Mouse (Mus musculus): ENCODE measurements around the gene Pabpc4. TPM values are rescaled to one million over a fixed set of nuclear protein-coding genes. Genes with fewer than 3 reads are reported as not detected.
"Not testable (repeated sequence)": the region's sequence is repeated elsewhere in the genome, so short reads cannot be mapped to it uniquely, and the experiment has no call there.

Pabpc4 gene
- polyA plus RNA-seq, 1 experiment from 2014 or later, result 41.4 TPM

GRCm38 (mm10) chr4:123326087-123326486 lies 63.9 kb downstream of the Pabpc4 start:
- no peaks in the 10 kb centered on the region for H3K9me3 ChIP-seq (ENCODE audit: control insufficient read depth, low read length)
- no peaks in the 10 kb centered on the region for H3K4me1 ChIP-seq (ENCODE audit: control insufficient read depth, insufficient read depth, low read length)
- H3K27ac ChIP-seq (ENCODE audit: low read depth, low read length), result no peak overlapping the region
- DNase-seq (ENCODE audit: low spot score) (no peak), ATAC-seq (ENCODE audit: insufficient read depth, low FRiP score, low TSS enrichment) (no peak)
- peaks cover 7% of the 10 kb centered on the region for H3K27me3 ChIP-seq (ENCODE audit: control insufficient read depth, insufficient read depth, low read length)
- no peak overlapping the region for H3K4me3 ChIP-seq (ENCODE audit: low read depth, low read length)
- no peaks in the 10 kb centered on the region for H3K36me3 ChIP-seq (ENCODE audit: control insufficient read depth, insufficient read depth, low read length)
- no peak overlapping the region for H3K9ac ChIP-seq (ENCODE audit: low read length)
- 79% methylated on average over 3 of the region's 3 CpGs for WGBS
- H3K4me2 ChIP-seq (ENCODE audit: low read depth), result no peak overlapping the region

GRCm38 (mm10) chr4:123327630-123328029 lies 65.5 kb downstream of the Pabpc4 start:
- 51% methylated on average over 3 of the region's 3 CpGs for WGBS
- Histone ChIP-seq H3K36me3 (ENCODE audit: control insufficient read depth, insufficient read depth, low read length) (no peaks in the 10 kb centered on the region), H3K9me3 (ENCODE audit: control insufficient read depth, low read length) (no peaks in the 10 kb centered on the region), H3K4me2 (ENCODE audit: low read depth) (no peak overlapping the region), H3K27ac (ENCODE audit: low read depth, low read length) (no peak overlapping the region), H3K4me1 (ENCODE audit: control insufficient read depth, insufficient read depth, low read length) (no peaks in the 10 kb centered on the region), H3K4me3 (ENCODE audit: low read depth, low read length) (no peak overlapping the region), H3K9ac (ENCODE audit: low read length) (no peak overlapping the region), H3K27me3 (ENCODE audit: control insufficient read depth, insufficient read depth, low read length) (peaks cover 5% of the 10 kb centered on the region)
- DNase-seq (ENCODE audit: low spot score), result no peak
- ATAC-seq (ENCODE audit: insufficient read depth, low FRiP score, low TSS enrichment), result no peak

DNA sequence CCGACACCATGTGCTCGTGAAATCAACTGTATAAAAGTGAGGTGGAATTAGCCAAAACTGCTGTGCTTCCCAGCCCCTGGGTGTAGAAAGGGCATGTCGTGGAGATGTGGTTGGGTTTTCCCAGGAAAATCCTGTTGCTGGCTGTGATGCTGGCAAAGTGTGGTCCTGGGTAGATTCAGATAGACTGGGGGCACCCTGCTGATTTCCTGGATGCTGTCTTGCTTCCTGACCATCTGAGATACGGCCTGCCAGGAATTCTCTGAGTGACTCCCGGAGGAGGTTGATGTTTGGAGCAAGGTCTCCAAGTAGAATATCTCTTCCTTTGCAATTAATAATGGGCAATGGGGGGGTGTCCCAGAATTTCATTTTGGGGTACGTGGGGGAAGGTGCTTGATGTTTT lies 66.8 kb downstream of the Pabpc4 start:
- Histone ChIP-seq H3K4me1 (ENCODE audit: control insufficient read depth, insufficient read depth, low read length) (no peaks in the 10 kb centered on the region), H3K4me2 (ENCODE audit: low read depth) (no peak overlapping the region), H3K9me3 (ENCODE audit: control insufficient read depth, low read length) (no peaks in the 10 kb centered on the region), H3K9ac (ENCODE audit: low read length) (no peak overlapping the region), H3K36me3 (ENCODE audit: control insufficient read depth, insufficient read depth, low read length) (no peaks in the 10 kb centered on the region), H3K27me3 (ENCODE audit: control insufficient read depth, insufficient read depth, low read length) (no peaks in the 10 kb centered on the region), H3K4me3 (ENCODE audit: low read depth, low read length) (no peak overlapping the region), H3K27ac (ENCODE audit: low read depth, low read length) (no peak overlapping the region)
- 74% methylated on average over 6 of the region's 6 CpGs for WGBS
- ATAC-seq (ENCODE audit: insufficient read depth, low FRiP score, low TSS enrichment) (no peak), DNase-seq (ENCODE audit: low spot score) (no peak)

- H3K4me2 ChIP-seq (ENCODE audit: low read depth), result no peak overlapping the region
- no peak for DNase-seq (ENCODE audit: low spot score)
- H3K4me1 ChIP-seq (ENCODE audit: control insufficient read depth, insufficient read depth, low read length), result no peaks in the 10 kb centered on the region
- ATAC-seq (ENCODE audit: insufficient read depth, low FRiP score, low TSS enrichment), result no peak
- no peak overlapping the region for H3K27ac ChIP-seq (ENCODE audit: low read depth, low read length)
- no peaks in the 10 kb centered on the region for H3K36me3 ChIP-seq (ENCODE audit: control insufficient read depth, insufficient read depth, low read length)
- no peaks in the 10 kb centered on the region for H3K9me3 ChIP-seq (ENCODE audit: control insufficient read depth, low read length)
- no peak overlapping the region for H3K9ac ChIP-seq (ENCODE audit: low read length)
- H3K27me3 ChIP-seq (ENCODE audit: control insufficient read depth, insufficient read depth, low read length), result no peaks in the 10 kb centered on the region
- WGBS, result 87% methylated on average over 4 of the region's 5 CpGs
- H3K4me3 ChIP-seq (ENCODE audit: low read depth, low read length), result no peak overlapping the region
These were observed 69.2 kb downstream of the Pabpc4 start for GRCm38 (mm10) chr4:123331326-123331725.

- H3K4me3 ChIP-seq (ENCODE audit: low read depth, low read length); H3K9ac ChIP-seq (ENCODE audit: low read length); H3K27me3 ChIP-seq (ENCODE audit: control insufficient read depth, insufficient read depth, low read length); DNase-seq (ENCODE audit: low spot score); H3K36me3 ChIP-seq (ENCODE audit: control insufficient read depth, insufficient read depth, low read length); H3K4me2 ChIP-seq (ENCODE audit: low read depth); H3K4me1 ChIP-seq (ENCODE audit: control insufficient read depth, insufficient read depth, low read length); H3K27ac ChIP-seq (ENCODE audit: low read depth, low read length); H3K9me3 ChIP-seq (ENCODE audit: control insufficient read depth, low read length); ATAC-seq (ENCODE audit: insufficient read depth, low FRiP score, low TSS enrichment): not testable (repeated sequence)
- WGBS, result 67% methylated on average over 1 of the region's 1 CpGs
These were observed 69.8 kb downstream of the Pabpc4 start for GRCm38 (mm10) chr4:123331961-123332360.

GRCm38 (mm10) chr4:123333151-123333550 lies 71.0 kb downstream of the Pabpc4 start:
- H3K4me1 ChIP-seq (ENCODE audit: control insufficient read depth, insufficient read depth, low read length), result no peaks in the 10 kb centered on the region
- H3K9me3 ChIP-seq (ENCODE audit: control insufficient read depth, low read length), result no peaks in the 10 kb centered on the region
- ATAC-seq (ENCODE audit: insufficient read depth, low FRiP score, low TSS enrichment) (no peak), DNase-seq (ENCODE audit: low spot score) (no peak)
- H3K9ac ChIP-seq (ENCODE audit: low read length), result no peak overlapping the region
- H3K36me3 ChIP-seq (ENCODE audit: control insufficient read depth, insufficient read depth, low read length), result no peaks in the 10 kb centered on the region
- no peak overlapping the region for H3K27ac ChIP-seq (ENCODE audit: low read depth, low read length)
- H3K27me3 ChIP-seq (ENCODE audit: control insufficient read depth, insufficient read depth, low read length), result no peaks in the 10 kb centered on the region
- H3K4me2 ChIP-seq (ENCODE audit: low read depth), result no peak overlapping the region
- no peak overlapping the region for H3K4me3 ChIP-seq (ENCODE audit: low read depth, low read length)
- 95% methylated on average over 4 of the region's 4 CpGs for WGBS

GRCm38 (mm10) chr4:123334177-123334576 lies 72.0 kb downstream of the Pabpc4 start:
- DNase-seq (ENCODE audit: low spot score), result no peak
- WGBS, result 68% methylated on average over 3 of the region's 3 CpGs

GRCm38 (mm10) chr4:123335244-123335643 lies 73.1 kb downstream of the Pabpc4 start:
- WGBS, result 80% methylated on average over 10 of the region's 10 CpGs
- H3K9ac ChIP-seq (ENCODE audit: low read length); H3K4me2 ChIP-seq (ENCODE audit: low read depth); H3K4me3 ChIP-seq (ENCODE audit: low read depth, low read length); H3K4me1 ChIP-seq (ENCODE audit: control insufficient read depth, insufficient read depth, low read length); H3K27me3 ChIP-seq (ENCODE audit: control insufficient read depth, insufficient read depth, low read length); ATAC-seq (ENCODE audit: insufficient read depth, low FRiP score, low TSS enrichment); H3K9me3 ChIP-seq (ENCODE audit: control insufficient read depth, low read length); H3K36me3 ChIP-seq (ENCODE audit: control insufficient read depth, insufficient read depth, low read length); DNase-seq (ENCODE audit: low spot score); H3K27ac ChIP-seq (ENCODE audit: low read depth, low read length): not testable (repeated sequence)

More at GRCm38 (mm10) chr4:123334177-123334576, 72.0 kb downstream of the Pabpc4 start:
- Histone ChIP-seq H3K4me3 (ENCODE audit: low read depth, low read length) (no peak overlapping the region), H3K27ac (ENCODE audit: low read depth, low read length) (no peak overlapping the region), H3K9me3 (ENCODE audit: control insufficient read depth, low read length) (no peaks in the 10 kb centered on the region), H3K27me3 (ENCODE audit: control insufficient read depth, insufficient read depth, low read length) (no peaks in the 10 kb centered on the region), H3K4me2 (ENCODE audit: low read depth) (no peak overlapping the region), H3K36me3 (ENCODE audit: control insufficient read depth, insufficient read depth, low read length) (no peaks in the 10 kb centered on the region), H3K9ac (ENCODE audit: low read length) (no peak overlapping the region), H3K4me1 (ENCODE audit: control insufficient read depth, insufficient read depth, low read length) (no peaks in the 10 kb centered on the region)
- no peak for ATAC-seq (ENCODE audit: insufficient read depth, low FRiP score, low TSS enrichment)

GRCm38 (mm10) chr4:123335796-123336585 lies 73.8 kb downstream of the Pabpc4 start:
- ATAC-seq (ENCODE audit: insufficient read depth, low FRiP score, low TSS enrichment), result no peak
- 65% methylated on average over 14 of the region's 14 CpGs for WGBS
- H3K27me3 ChIP-seq (ENCODE audit: control insufficient read depth, insufficient read depth, low read length), result peaks cover 8% of the 10 kb centered on the region
- no peak overlapping the region for H3K27ac ChIP-seq (ENCODE audit: low read depth, low read length)
- H3K36me3 ChIP-seq (ENCODE audit: control insufficient read depth, insufficient read depth, low read length), result no peaks in the 10 kb centered on the region
- H3K9me3 ChIP-seq (ENCODE audit: control insufficient read depth, low read length), result no peaks in the 10 kb centered on the region
- H3K4me1 ChIP-seq (ENCODE audit: control insufficient read depth, insufficient read depth, low read length), result no peaks in the 10 kb centered on the region
- H3K4me2 ChIP-seq (ENCODE audit: low read depth), result no peak overlapping the region
- H3K9ac ChIP-seq (ENCODE audit: low read length), result no peak overlapping the region; the same call in 1 of the 2 replicates
- no peak overlapping the region for H3K4me3 ChIP-seq (ENCODE audit: low read depth, low read length)
- DNase-seq (ENCODE audit: low spot score), result no peak

Measured in neural tube, embryonic 11.5 days (tissue).